Mouse (Mus musculus): Measurements from ENCODE around the gene Paqr3. TPM values are rescaled to one million over a fixed set of nuclear protein-coding genes. Genes with fewer than 3 reads are reported as not detected.

The Paqr3 gene
- total and polyA plus RNA-seq, 2 experiments from 2014 or later = 12.1 to 51.8 TPM

DNA sequence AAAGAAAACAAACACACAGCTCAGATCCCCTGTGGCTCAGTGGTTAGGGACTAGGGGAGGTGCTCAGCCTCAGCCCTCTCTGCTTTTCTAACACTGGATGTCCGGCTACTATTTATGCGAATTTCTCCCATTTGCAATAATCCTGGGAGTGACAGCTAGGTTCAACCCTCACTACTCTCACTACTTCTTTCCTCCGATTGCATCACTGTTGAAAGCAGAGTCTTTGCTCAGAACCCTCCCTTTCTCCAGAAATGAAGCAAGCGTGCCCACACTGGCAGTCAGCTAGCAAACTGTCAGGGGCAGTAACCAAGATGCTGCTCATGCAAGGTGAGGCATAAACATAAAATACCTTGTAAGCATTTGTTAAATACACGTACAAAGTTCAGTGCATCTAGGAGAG lies 3.1 kb downstream of the Paqr3 start:
- ATAC-seq (ENCODE audit: low FRiP score) (no peak), DNase-seq (ENCODE audit: low spot score) (no peak)
- 87% methylated on average over 5 of the region's 5 CpGs for WGBS
- Histone ChIP-seq H3K9me3 (ENCODE audit: low read length) (no peaks in the 10 kb centered on the region), H3K36me3 (ENCODE audit: insufficient read depth, low read length) (0 out of 2 replicates have a peak, but pooled peaks cover 10% of the 10 kb centered on the region), H3K4me3 (ENCODE audit: low read depth, low read length) (no peak overlapping the region), H3K9ac (replicated peaks; ENCODE audit: low read length, poor library complexity, severe bottlenecking) (no peak overlapping the region), H3K4me2 (ENCODE audit: low read depth, low read length, poor library complexity, severe bottlenecking) (no peak overlapping the region), H3K27ac (ENCODE audit: low read depth, low read length) (no peak overlapping the region), H3K4me1 (ENCODE audit: insufficient read depth, low read length) (peaks cover 8% of the 10 kb centered on the region), H3K27me3 (ENCODE audit: insufficient read depth, low read length) (no peaks in the 10 kb centered on the region)
- TF ChIP-seq CTCF (IDR thresholded peaks at IDR 0.05) = no peak

GRCm38 (mm10) chr5:97099954-97100353 lies 11.4 kb downstream of the Paqr3 start:
- no peak for TF ChIP-seq CTCF (IDR thresholded peaks at IDR 0.05)
- Histone ChIP-seq H3K9ac (replicated peaks; ENCODE audit: low read length, poor library complexity, severe bottlenecking) (no peak overlapping the region), H3K4me2 (ENCODE audit: low read depth, low read length, poor library complexity, severe bottlenecking) (no peak overlapping the region), H3K27me3 (ENCODE audit: insufficient read depth, low read length) (no peaks in the 10 kb centered on the region), H3K9me3 (ENCODE audit: low read length) (no peaks in the 10 kb centered on the region), H3K4me1 (ENCODE audit: insufficient read depth, low read length) (no peaks in the 10 kb centered on the region), H3K36me3 (ENCODE audit: insufficient read depth, low read length) (peaks cover 28% of the 10 kb centered on the region), H3K4me3 (ENCODE audit: low read depth, low read length) (no peak overlapping the region), H3K27ac (ENCODE audit: low read depth, low read length) (no peak overlapping the region)
- 95% methylated on average over 8 of the region's 8 CpGs for WGBS
- ATAC-seq (ENCODE audit: low FRiP score) (no peak), DNase-seq (ENCODE audit: low spot score) (no peak)

GRCm38 (mm10) chr5:97097631-97098041 lies 13.8 kb downstream of the Paqr3 start:
- Histone ChIP-seq H3K27me3 (ENCODE audit: insufficient read depth, low read length) (no peaks in the 10 kb centered on the region), H3K36me3 (ENCODE audit: insufficient read depth, low read length) (peaks cover 25% of the 10 kb centered on the region), H3K27ac (ENCODE audit: low read depth, low read length) (no peak overlapping the region), H3K9me3 (ENCODE audit: low read length) (no peaks in the 10 kb centered on the region), H3K4me3 (ENCODE audit: low read depth, low read length) (no peak overlapping the region), H3K9ac (replicated peaks; ENCODE audit: low read length, poor library complexity, severe bottlenecking) (no peak overlapping the region), H3K4me2 (ENCODE audit: low read depth, low read length, poor library complexity, severe bottlenecking) (no peak overlapping the region), H3K4me1 (ENCODE audit: insufficient read depth, low read length) (no peaks in the 10 kb centered on the region)
- WGBS = 61% methylated on average over 9 of the region's 9 CpGs
- DNase-seq (ENCODE audit: low spot score) (no peak), ATAC-seq (ENCODE audit: low FRiP score) (peak; percentile 31; the same call in 1 of the 2 replicates)
- TF ChIP-seq CTCF (IDR thresholded peaks at IDR 0.05) = no peak

DNA sequence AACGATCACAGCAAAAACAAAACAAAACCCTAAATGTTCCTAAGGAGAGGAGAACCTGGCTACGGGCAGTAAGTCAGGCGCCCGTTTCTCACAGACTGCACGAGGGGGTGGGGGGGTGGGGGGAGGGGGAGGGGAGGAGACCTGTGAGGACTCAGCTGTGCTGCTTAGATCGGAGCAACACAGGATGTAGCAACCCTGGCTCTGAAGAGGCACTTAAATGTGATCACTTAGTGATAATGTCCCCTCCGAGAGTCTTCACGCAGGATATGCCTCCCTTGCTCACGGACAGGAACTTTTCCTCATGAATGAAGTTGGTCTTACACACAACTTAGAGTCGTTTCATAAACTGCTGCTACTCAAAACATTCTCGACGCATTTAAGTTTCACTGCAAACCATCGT lies 16.1 kb downstream of the Paqr3 start:
- ATAC-seq (ENCODE audit: low FRiP score) (no peak), DNase-seq (ENCODE audit: low spot score) (no peak)
- no peak overlapping the region for H3K27ac ChIP-seq (ENCODE audit: low read depth, low read length)
- H3K36me3 ChIP-seq (ENCODE audit: insufficient read depth, low read length) = peaks cover 20% of the 10 kb centered on the region
- H3K4me3 ChIP-seq (ENCODE audit: low read depth, low read length) = no peak overlapping the region
- TF ChIP-seq CTCF (IDR thresholded peaks at IDR 0.05) = no peak
- WGBS = 79% methylated on average over 12 of the region's 13 CpGs
- no peaks in the 10 kb centered on the region for H3K4me1 ChIP-seq (ENCODE audit: insufficient read depth, low read length)
- no peaks in the 10 kb centered on the region for H3K27me3 ChIP-seq (ENCODE audit: insufficient read depth, low read length)
- no peak overlapping the region for H3K9ac ChIP-seq (replicated peaks; ENCODE audit: low read length, poor library complexity, severe bottlenecking)
- no peak overlapping the region for H3K4me2 ChIP-seq (ENCODE audit: low read depth, low read length, poor library complexity, severe bottlenecking)
- H3K9me3 ChIP-seq (ENCODE audit: low read length) = no peaks in the 10 kb centered on the region

- no peak for DNase-seq (ENCODE audit: low spot score)
- Histone ChIP-seq H3K27ac (ENCODE audit: low read depth, low read length) (no peak overlapping the region), H3K4me3 (ENCODE audit: low read depth, low read length) (no peak overlapping the region), H3K27me3 (ENCODE audit: insufficient read depth, low read length) (no peaks in the 10 kb centered on the region), H3K36me3 (ENCODE audit: insufficient read depth, low read length) (peaks cover 12% of the 10 kb centered on the region; the same call in 1 of the 2 replicates), H3K4me2 (ENCODE audit: low read depth, low read length, poor library complexity, severe bottlenecking) (no peak overlapping the region), H3K4me1 (ENCODE audit: insufficient read depth, low read length) (no peaks in the 10 kb centered on the region), H3K9ac (replicated peaks; ENCODE audit: low read length, poor library complexity, severe bottlenecking) (no peak overlapping the region), H3K9me3 (ENCODE audit: low read length) (no peaks in the 10 kb centered on the region)
- ATAC-seq (ENCODE audit: low FRiP score) = 0 out of 2 replicates have a peak, but pooled peaks have one; percentile 21
- no peak for TF ChIP-seq CTCF (IDR thresholded peaks at IDR 0.05)
- 67% methylated on average over 8 of the region's 8 CpGs for WGBS
These were observed 18.4 kb downstream of the Paqr3 start for GRCm38 (mm10) chr5:97092970-97093369.

DNA sequence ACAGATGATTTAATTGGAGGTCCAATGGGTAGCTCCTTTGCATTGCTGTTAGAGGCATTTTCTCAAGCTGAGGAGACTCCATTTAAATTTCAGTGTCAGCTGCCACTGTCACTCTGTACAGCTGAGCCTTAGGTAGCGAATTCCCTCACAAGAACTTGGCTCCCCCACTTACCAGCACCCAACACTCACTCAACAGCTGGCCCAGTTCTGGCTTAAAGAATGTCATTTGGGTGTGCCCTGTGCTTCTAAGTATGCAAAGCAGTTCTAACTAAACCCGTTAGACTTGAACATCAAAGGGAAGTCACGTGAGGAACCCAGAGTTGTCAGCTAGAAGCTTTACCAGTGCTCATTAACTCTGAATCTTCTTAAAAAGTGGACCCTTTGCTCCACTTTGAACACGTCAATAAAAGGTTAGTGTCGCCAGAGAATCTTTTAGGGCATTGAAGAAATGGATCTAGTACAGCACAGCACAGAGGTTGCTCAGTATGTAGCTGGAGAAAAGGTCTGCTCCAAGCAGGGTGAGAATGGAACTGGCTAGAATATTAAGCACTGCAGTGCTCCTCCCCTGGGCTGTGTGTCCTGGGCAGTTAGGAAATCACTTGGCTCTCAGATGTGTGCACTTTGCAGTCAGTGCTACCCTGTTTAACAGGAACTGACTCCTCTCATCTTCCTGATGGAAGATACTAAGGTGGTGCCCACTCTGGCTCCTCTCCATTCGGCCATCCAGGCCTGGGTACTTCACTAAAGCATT lies 21.2 kb downstream of the Paqr3 start:
- Histone ChIP-seq H3K4me2 (ENCODE audit: low read depth, low read length, poor library complexity, severe bottlenecking) (no peak overlapping the region), H3K27ac (ENCODE audit: low read depth, low read length) (no peak overlapping the region), H3K36me3 (ENCODE audit: insufficient read depth, low read length) (peaks cover 15% of the 10 kb centered on the region), H3K9me3 (ENCODE audit: low read length) (no peaks in the 10 kb centered on the region), H3K27me3 (ENCODE audit: insufficient read depth, low read length) (no peaks in the 10 kb centered on the region), H3K4me1 (ENCODE audit: insufficient read depth, low read length) (no peaks in the 10 kb centered on the region), H3K4me3 (ENCODE audit: low read depth, low read length) (no peak overlapping the region), H3K9ac (replicated peaks; ENCODE audit: low read length, poor library complexity, severe bottlenecking) (no peak overlapping the region)
- 58% methylated on average over 6 of the region's 6 CpGs for WGBS
- TF ChIP-seq CTCF (IDR thresholded peaks at IDR 0.05) = no peak
- ATAC-seq (ENCODE audit: low FRiP score) (peak; percentile 18; the same call in 1 of the 2 replicates), DNase-seq (ENCODE audit: low spot score) (no peak)

Data from midbrain, postnatal 0 days (tissue).